Mouse (Mus musculus) olfactory bulb, adult 2 months (tissue): ENCODE data around the gene Angptl8.

ENCODE experiments used
- CTCF ChIP-seq: fragments of 200-500 bp; IDR thresholded peaks from 2 replicates; pipeline ENCODE4 v1.5.1; 2012; ENCODE audit warnings: low read depth, mild to moderate bottlenecking, low read length, moderate library complexity; ENCODE audit not compliant: insufficient read depth
- POLR2A ChIP-seq: fragments of 200-500 bp; IDR thresholded peaks from 2 replicates; pipeline ENCODE4 v1.6.1; 2012; ENCODE audit warnings: mild to moderate bottlenecking, low read depth, low read length, moderate library complexity; ENCODE audit not compliant: insufficient read depth

DNA sequence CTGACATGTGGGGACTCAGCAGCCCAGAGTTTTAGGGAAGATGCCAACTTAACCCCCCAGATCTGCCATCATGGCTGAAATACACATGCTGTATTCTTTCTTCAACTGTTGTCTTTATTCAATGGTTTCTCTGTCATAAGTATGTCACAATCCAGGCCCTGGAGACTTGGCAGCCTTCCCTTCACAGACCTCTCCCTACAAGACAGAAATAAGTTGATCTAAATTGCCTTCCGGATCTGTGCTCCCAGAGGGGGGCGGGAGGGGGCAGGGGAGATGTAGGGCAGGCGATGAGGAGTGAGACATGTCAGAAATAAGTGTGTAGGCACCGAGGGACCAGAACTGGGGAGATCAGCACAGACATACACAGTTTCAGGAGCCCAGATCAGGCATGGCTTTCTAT is 36.9 kb downstream of the Angptl8 start:
- TF ChIP-seq CTCF: no peak
- TF ChIP-seq POLR2A: no peak
